Mouse (Mus musculus) brain, embryonic 14.5 days (tissue): ENCODE data around the gene Psme1. TPM values are rescaled to one million over a fixed set of nuclear protein-coding genes. Genes with fewer than 3 reads are reported as not detected.
A peak's percentile ranks its signal among the peaks of the same experiment; 100 is the strongest.

Experiments used
- DNase-seq: peaks from one replicate; pipeline ENCODE4 v3.0.0-alpha.2; 2011; ENCODE audit warnings: low read depth
- CTCF ChIP-seq: fragments of 200-500 bp; IDR thresholded peaks from 2 replicates; pipeline ENCODE4 v1.5.1; 2012; ENCODE audit warnings: inconsistent platforms, mild to moderate bottlenecking, moderate library complexity, borderline replicate concordance; ENCODE audit not compliant: insufficient read depth, insufficient read length; ENCODE audit errors: extremely low read depth
- POLR2A ChIP-seq: fragments of 200-500 bp; IDR thresholded peaks from 2 replicates; pipeline ENCODE4 v1.6.1; 2012; ENCODE audit warnings: mild to moderate bottlenecking, inconsistent platforms, borderline replicate concordance; ENCODE audit not compliant: poor library complexity, insufficient read depth, insufficient read length, severe bottlenecking; ENCODE audit errors: extremely low read depth
- polyA plus RNA-seq: library from polyadenylated mRNA; depleted of rRNA; stranded (reverse); fragments of >200 nt; gene quantifications from 2 replicates; pipeline ENCODE4 v1.2.3, GENCODE M21; 2012

Gene Psme1
- polyA plus RNA-seq, 1 experiment: 98.3 TPM

DNA sequence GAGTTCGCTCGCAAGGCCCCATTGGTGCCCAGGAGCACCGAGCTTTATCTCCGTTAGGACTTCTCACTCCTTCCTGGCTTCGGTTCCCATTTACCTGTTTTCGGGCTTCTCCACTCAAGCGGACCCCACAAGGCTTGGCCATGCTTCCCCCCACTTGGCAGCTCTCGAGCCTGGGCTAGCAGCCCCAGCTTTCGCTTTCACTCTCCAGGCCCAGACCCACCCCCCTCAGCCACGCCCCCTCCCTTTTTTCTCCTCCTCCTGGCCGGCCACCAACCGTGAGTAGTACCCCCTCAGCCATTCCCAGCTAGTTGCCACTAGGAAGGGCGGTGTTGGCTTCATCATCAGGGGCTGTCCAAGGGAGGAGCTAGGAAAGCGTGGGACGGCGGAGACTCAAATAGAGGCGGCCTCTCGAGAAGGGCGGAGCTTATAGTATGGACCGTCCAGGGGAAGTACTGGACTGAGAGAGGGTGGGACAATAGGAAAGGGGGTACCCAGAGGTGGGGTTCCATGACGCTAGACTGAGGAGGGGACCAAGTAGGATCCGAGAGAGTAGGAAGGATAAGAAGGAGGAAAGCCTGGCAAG is 12.9 kb downstream of the Psme1 start, which contains the start of gene Psme2:
Psme2 (minus strand) TSS at position 366 of the 583 bp plus-strand sequence.
- DNase-seq: peak; percentile 99
- peak; percentile 9; the same call in 1 of the 2 replicates for TF ChIP-seq POLR2A
- TF ChIP-seq CTCF: peak; percentile 2; the same call in 1 of the 2 replicates

DNA sequence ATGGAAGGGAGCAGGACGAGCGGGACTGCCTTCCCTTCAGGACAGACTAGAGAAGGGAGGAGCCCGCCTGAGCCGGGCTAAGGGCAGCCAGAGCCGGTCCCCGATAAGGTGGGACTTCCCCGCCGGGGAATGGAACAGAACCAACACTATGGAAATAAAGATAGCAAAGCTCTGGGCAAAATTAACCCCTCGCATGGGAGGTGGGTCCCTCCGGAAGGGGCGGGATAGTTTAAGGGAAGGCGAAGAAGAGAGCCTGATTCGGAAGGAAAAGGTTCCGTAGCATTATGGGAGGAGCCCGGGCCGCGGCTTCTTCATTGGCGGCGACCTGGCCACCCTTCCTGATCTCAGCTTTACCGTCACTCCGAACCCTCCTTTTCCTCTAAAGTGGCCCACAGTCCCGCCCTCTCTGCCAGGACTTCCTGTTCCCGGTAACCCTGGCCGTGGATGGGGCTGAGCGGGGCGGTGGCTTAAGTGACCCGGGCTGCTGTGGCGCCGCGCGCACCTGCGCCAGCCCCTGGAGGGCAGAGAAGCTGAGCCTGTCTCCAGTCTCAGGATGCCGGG is 13.5 kb downstream of the Psme1 start, which contains the start of gene Rnf31:
Rnf31 (plus strand) TSS at position 378 of the 561 bp plus-strand sequence.
- peak; percentile 97 for DNase-seq
- TF ChIP-seq POLR2A (peak; percentile 1; the same call in 1 of the 2 replicates), CTCF (no peak)

DNA sequence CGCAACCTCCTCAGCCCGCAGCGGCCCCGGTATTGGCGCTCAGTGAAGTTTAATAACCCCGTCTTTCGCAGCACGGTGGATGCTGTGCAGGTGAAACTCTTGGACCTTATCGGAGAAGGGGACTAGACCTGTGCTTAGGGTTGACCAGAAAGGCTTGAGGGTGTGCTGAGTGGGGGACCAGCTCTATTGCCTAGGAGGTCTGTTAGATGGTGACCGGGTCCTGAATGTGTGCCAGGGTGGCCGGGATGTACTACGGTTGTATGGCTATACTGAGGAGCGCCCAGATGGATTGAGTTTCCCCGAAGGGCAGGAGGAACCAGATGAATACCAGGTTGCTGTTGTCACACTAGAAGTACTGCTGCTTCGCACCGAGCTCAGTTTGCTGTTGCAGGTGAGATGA is 14.3 kb downstream of the Psme1 start:
- no peak for DNase-seq
- no peak for TF ChIP-seq CTCF
- no peak for TF ChIP-seq POLR2A

DNA sequence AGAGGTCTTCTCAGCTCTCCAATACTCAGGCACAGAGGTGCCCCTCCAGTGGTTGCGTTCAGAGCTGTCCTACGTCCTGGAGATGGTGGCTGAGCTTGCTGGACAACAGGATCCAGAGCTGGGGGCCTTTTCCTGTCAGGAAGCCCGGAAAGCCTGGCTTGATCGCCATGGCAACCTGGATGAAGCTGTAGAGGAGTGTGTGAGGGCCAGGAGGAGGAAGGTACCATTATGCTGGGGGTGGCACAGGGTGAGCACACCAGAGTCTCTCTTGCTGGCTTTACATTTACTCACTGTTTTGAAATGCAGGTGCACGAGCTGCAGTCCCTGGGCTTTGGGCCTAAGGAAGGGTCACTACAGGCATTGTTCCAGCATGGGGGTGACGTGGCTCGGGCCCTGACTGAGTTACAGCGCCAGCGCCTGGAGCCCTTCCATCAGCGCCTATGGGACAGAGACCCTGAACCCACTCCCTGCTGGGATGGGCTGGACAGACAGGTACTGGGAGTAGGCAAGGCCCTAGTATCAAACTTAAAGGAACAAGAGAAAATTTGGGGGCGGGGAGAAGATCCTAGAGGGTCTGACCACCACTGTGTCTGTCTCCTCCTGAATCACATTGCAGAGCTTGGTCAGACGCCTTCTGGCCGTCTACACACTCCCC is 18.2 kb downstream of the Psme1 start:
- no peak for TF ChIP-seq CTCF
- TF ChIP-seq POLR2A: no peak
- peak; percentile 41 for DNase-seq

DNA sequence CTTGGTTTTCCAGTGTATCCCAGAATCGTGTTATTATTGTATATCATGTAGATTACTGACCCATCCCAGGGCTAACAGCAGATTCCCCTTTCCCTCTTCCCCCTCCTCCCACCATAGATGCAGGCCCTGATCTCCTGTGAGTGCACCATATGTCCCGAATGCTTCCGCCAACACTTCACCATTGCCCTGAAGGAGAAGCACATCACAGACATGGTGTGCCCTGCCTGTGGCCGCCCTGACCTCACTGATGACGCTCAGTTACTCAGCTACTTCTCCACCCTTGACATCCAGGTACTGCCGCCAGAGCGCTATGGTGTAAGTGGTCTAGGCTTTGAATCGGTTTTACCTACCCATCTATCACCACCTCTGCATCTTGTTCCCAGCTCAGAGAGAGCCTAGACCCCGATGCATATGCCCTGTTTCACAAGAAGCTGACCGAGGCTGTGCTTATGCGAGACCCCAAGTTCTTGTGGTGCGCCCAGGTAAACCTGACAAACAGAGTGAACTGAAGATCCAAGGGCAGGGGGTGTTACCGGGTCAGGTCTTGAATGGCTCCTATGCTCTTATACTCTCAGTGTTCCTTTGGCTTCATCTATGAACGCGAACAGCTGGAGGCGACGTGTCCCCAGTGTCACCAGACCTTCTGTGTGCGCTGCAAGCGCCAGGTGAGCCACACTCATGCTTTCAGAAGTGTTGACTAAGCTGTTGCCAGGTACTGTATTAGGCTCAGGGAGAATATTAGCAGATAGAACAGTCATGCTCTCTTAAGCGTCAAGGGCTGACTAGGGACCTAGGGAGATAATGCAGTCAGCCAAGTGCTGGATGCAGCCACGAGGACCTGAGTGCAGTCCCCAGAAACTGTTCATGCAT is 20.8 kb downstream of the Psme1 start:
- DNase-seq: no peak

DNA sequence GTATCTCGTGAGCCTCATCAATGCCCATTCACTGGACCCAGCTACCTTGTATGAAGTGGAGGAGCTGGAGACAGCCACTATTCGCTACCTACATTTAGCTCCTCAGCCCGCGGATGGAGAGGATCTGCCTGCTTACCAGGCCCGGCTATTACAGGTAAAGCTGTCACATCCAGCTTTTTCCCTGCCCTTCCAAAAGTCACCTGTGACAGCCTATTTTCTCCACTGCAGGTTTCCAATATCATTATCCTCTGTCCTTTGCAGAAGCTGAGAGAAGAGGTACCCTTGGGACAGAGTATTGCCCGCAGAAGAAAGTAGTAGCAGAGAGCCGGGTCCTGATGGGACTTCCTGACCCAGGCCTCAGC is 25.3 kb downstream of the Psme1 start, which contains the start of gene Irf9:
Irf9 (plus strand) TSS at position 301 of the 362 bp plus-strand sequence.
- TF ChIP-seq CTCF (no peak), POLR2A (no peak)
- no peak for DNase-seq

More for the DNA sequence above, 20.8 kb downstream of the Psme1 start:
- TF ChIP-seq POLR2A (no peak), CTCF (no peak)

DNA sequence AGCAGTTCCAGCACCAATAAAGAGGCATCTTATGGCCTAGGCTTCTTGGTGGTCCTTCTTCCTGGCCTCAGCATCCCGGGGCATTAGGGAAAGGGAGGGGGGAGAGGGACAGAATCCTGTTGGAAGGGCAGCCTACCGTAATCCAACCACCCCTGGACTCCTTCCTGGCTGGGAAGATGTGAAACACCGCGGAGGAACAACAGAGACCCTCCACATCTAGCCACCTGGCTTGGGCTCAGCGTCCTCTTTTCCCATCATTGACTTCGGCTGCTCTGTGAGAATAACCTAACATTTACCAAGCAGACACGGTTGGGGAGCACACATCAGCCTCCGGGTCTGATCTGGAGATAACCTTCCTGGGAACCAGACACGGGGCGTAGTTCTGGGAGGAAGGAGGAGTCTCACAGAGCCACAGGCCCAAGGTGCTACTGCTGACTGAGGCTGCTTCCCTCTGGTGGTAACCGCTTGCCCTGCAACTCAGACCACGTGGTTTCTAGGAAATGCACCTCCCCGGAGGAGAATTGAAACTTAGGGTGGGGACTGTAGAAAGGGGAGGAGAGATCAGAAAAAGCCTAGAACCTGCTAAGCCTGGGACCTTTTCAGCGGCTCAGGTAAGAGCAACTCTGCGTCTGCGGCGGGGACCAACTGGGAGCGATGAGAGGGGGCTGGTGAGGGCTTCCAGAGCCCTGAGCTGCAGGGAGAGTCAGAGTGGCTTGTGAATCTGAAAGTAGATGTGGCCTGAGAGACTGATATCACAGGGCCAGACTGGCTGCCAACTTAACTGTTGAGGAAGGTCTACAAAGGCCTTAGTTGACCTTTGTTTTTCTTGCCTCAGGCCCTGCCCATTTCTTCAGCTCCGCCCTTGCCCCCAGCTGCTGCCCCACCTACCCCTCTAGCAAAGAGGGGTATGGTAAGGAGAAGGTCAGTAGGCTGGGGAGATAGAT is 26.0 kb downstream of the Psme1 start:
- peak; percentile 87 for DNase-seq
- no peak for TF ChIP-seq POLR2A
- TF ChIP-seq CTCF: peak; percentile 90

DNA sequence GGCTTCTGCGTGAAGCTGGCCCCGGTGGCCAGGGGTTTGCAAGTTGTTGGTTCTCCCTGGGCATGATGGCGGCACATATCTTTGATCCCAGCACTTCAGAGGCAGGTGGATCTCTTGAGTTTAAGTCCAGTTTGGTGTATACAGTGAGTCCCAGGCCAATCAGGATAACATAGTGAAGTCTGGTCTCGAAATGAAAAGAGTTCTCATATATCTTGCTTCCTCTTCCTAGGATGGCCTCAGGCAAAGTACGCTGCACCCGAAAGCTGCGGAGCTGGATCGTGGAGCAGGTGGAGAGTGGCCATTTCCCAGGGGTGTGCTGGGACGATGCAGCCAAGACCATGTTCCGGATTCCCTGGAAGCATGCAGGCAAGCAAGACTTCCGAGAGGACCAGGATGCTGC is 26.9 kb downstream of the Psme1 start:
- no peak for DNase-seq
- TF ChIP-seq CTCF (no peak), POLR2A (no peak)

DNA sequence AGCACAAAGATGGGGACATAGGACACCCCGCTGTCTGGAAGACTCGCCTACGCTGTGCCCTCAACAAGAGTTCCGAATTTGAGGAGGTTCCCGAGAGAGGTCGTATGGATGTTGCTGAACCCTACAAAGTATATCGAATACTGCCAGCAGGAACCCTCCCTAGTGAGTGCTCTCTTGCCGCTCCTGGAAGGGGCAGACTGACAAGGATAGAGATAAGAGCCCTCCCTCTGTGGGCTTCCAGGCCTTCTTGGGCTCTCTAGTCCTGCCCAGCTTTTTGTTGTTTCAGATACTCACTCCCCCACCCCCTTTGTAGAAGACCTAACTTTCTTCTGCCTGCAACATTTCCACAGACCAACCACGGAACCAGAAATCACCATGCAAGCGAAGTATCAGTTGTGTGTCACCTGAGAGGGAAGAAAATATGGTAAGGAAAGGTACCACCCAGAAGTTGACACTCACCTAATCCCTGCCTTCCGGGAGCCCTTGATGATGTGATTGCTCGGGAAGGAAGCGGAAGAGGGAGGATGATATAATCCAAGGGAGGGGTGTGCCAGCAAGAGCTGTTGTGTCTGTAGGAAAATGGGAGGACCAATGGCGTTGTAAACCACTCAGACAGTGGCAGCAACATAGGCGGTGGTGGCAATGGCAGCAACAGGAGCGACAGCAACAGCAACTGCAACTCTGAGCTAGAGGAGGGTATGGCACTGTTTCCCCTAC is 28.0 kb downstream of the Psme1 start:
- TF ChIP-seq CTCF (no peak), POLR2A (no peak)
- no peak for DNase-seq

DNA sequence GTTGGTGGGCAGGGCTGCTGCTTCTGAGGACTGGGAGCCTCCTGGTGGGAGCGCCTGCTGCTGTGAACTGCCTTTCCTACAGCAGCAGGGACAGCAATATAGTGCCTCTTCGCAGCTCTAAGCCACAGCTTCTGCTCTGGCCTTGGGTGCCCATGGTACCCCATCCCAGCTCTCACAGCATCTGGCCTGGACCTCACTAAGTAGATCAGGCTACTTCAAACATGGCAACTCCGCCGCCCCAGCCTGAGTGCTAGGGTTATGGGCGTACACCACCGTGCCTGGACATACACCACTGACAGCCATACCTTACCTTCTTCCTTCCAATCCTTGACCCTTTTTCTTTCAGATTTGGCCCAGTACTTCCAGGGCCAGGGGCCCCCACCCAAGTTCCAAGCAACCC is 30.4 kb downstream of the Psme1 start:
- no peak for TF ChIP-seq POLR2A
- TF ChIP-seq CTCF: no peak
- DNase-seq: no peak

DNA sequence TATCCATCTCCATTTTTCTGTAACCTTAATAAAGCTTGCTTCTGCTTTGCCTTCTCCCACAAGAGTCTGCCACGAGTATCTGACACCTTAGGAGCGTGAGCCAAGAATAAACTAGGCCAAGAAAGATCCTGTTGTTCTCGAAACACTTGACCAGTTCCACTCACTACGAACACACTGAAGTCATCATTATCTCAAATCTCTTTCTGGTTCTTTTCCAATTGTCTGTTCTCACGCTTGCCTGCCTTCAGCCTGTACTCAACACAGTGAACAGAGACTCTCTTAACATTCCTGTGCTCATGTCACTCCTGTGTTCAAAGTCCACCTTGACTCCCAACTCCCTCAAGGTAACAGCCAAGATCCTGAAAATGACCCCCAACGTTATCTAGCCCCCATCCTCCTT is 35.4 kb downstream of the Psme1 start:
- TF ChIP-seq CTCF (no peak), POLR2A (no peak)
- no peak for DNase-seq
